Mouse (Mus musculus) monocyte, adult 59 days (primary cell): ENCODE results near the gene Snrpc. TPM values are rescaled to one million over a fixed set of nuclear protein-coding genes. Genes with fewer than 3 reads are reported as not detected.

Source experiments
- total RNA-seq, 2 experiments: library from RNA; stranded (reverse); gene quantifications; one replicate each; pipeline ENCODE4 v1.2.4; 2023

The Snrpc gene
- 10 to 100 TPM; 59.7 to 61.3 TPM for total RNA-seq

GRCm38 (mm10) chr17:27837850-27838249 lies at the start of gene Snrpc:
Gene Snrpc, plus strand, starts transcription at chr17:27838150.

GRCm38 (mm10) chr17:27820568-27821406 lies 17.2 kb upstream of the Snrpc start, which contains the start of gene D17Wsu92e:
Gene D17Wsu92e, minus strand, starts transcription at chr17:27820648.

DNA sequence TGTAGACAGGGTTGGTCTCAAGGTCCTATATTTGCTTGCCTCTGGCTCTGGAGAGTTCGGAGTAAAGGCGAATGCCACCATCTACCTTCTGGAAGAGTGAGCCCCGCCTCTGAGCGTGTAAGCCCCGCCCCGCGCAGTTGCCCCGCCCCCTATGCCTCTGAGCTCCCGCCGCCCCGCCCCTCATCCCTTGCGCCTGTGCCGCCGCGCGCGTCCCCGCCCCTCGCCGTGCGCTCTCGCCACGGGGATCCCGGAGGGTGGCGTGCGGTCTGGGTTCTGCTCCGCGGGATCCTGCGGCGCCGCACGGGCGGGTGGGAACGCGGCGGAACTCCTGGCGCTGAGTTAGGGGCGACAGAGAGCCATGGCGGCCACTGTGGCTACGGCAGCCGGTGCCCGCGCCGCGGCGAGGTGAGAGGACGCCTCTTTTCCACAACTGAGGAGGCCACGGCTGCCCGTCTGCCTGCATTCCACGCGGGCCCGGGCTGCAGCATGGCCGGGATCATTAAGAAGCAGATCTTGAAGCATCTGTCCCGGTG lies 18.4 kb downstream of the Snrpc start, which contains the start of gene Uhrf1bp1:
Uhrf1bp1 (plus strand) TSS at position 177 of the 533 bp plus-strand sequence.

Other genes with a start within 250 kb of the Snrpc start
- gene Nudt3, start 214.7 kb upstream of the Snrpc start, total RNA-seq = 10 to 100 TPM; 67.3 to 69.3 TPM
- not detected for gene RPS10-NUDT3, start 202.9 kb upstream of the Snrpc start, total RNA-seq
- 1,000 to 10,000 TPM; 1,302 to 1,408 TPM for gene Rps10, start 201.5 kb upstream of the Snrpc start, total RNA-seq
- gene Pacsin1, start 182.6 kb upstream of the Snrpc start, total RNA-seq = under 1 TPM; 0.34 to 0.55 TPM
- not detected for gene Spdef, start 109.2 kb upstream of the Snrpc start, total RNA-seq
- gene D17Wsu92e, start 17.5 kb upstream of the Snrpc start, total RNA-seq = 100 to 1,000 TPM; 100 to 106 TPM
- 10 to 100 TPM; 11.2 to 12.4 TPM for gene Uhrf1bp1, start 18.3 kb downstream of the Snrpc start, total RNA-seq
- gene Anks1, start 71.2 kb downstream of the Snrpc start, total RNA-seq = 100 to 1,000 TPM; 111 to 113 TPM
- 10 to 100 TPM; 28.2 to 33.4 TPM for gene Taf11, start 71.7 kb downstream of the Snrpc start, total RNA-seq
- 1 to 10 TPM; 1.2 TPM for gene Tcp11, start 242.5 kb downstream of the Snrpc start, total RNA-seq